Mouse (Mus musculus) right cerebral cortex, adult 18-20 months (tissue): ENCODE results near the gene Cep126.
A peak's percentile ranks its signal among the peaks of the same experiment; 100 is the strongest.

Source experiments
- DNase-seq: peaks from one replicate; pipeline ENCODE4 v3.0.0; 2022; ENCODE audit warnings: mixed read lengths

The Cep126 gene

DNA sequence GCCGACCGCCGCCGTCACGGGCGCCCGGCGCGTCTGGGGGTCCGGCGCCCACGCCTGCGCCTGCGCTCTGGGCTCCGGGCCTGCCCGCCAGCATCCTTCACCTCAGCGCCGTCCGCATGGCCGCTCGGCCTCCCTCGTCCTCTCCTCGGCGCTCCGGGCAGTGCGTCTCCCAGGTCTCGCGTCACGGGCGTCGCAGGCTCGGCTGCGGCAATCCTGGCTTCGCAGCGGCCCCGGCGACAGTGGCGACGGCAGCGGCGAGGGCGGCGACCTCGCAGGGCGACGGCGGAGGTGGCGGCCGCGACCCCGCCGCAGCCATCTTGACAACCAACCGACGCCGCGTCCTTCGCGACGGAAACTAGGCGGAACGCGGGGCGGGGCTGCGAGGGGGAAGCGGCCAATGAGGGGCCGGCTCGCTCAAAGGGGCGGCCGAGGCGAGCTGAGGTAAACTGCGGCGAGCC lies at the start of gene Cep126:
Gene Cep126 (minus strand): TSS at position 178 of the 458 bp plus-strand sequence.
- DNase-seq, result peak; percentile 86

GRCm38 (mm10) chr9:8179554-8179953 lies 45.5 kb upstream of the Cep126 start:
- no peak for DNase-seq

- DNase-seq, result peak; percentile 52
These were observed 43.0 kb upstream of the Cep126 start for GRCm38 (mm10) chr9:8177099-8177498.

DNA sequence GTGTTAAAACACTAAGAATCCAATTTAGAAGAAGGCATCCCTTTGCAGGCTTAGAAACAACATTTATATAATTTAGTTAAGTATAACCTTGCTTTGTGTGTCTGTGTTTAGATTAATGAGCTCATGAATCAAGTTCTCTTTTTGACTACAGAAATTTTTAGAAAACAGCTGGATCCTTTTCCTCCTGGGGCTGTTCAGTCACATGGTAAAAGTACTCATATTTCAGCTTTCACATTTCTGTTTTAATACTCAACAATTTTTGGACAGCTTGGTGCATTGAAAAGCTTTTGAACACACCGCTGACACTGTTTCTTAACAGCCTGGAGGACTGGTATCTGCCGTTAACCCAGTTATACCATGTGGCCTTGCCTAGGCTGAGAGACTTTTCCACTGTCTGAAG lies 22.9 kb upstream of the Cep126 start:
- no peak for DNase-seq

- no peak for DNase-seq
These were observed 5.4 kb upstream of the Cep126 start for GRCm38 (mm10) chr9:8139501-8139900.

GRCm38 (mm10) chr9:8133586-8134115 lies 443 bp downstream of the Cep126 start:
- peak; percentile 8 for DNase-seq

DNA sequence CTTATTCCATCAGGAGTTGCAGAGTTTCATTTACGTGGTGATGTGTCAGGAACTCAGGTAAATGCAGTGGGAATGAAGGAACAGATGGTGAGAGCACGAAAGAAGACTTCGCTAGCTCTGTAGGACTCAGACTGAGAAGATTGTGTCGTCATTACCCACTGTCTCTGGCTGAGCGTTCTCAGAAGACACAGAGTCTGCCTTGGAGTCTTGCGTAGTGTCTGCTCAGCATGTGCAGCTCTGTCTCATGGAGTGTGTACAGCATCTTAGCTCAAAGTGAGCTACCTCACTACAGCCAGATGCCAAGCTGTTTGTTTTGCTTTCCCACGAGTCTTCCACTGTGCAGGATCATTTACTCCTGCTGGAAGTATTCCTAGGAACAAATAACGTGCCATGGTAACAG lies 10.6 kb downstream of the Cep126 start:
- no peak for DNase-seq

GRCm38 (mm10) chr9:8114516-8114915 lies 19.6 kb downstream of the Cep126 start:
- no peak for DNase-seq

- peak; percentile 15 for DNase-seq
These were observed 31.0 kb downstream of the Cep126 start for GRCm38 (mm10) chr9:8103050-8103449.

GRCm38 (mm10) chr9:8100962-8101361 lies 33.1 kb downstream of the Cep126 start:
- DNase-seq, result no peak

- DNase-seq, result no peak
These were observed 55.2 kb downstream of the Cep126 start for GRCm38 (mm10) chr9:8078882-8079281.

- peak; percentile 25 for DNase-seq
These were observed 59.7 kb downstream of the Cep126 start for GRCm38 (mm10) chr9:8074345-8074744.

- no peak for DNase-seq
These were observed 60.8 kb downstream of the Cep126 start for GRCm38 (mm10) chr9:8073203-8073755.

DNA sequence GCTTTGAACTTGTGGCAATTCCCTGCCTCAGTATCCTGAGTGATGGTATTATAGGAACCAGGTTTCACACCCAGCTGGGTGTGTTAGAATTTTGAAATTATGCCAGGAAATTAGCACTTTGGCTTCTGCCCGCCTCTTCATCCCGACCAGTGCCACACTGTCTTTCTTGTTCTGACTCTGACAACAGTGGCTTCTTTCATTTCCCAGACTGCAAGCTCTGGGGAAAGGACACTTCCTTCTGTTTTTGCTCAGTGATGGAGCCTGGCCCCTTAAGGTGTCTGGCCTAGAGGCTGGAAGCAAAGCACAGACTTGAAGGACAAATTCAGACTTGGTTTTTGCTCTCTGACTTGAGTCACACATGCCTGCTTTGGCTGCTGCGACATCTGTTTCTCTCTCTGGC lies 74.5 kb downstream of the Cep126 start:
- no peak for DNase-seq

DNA sequence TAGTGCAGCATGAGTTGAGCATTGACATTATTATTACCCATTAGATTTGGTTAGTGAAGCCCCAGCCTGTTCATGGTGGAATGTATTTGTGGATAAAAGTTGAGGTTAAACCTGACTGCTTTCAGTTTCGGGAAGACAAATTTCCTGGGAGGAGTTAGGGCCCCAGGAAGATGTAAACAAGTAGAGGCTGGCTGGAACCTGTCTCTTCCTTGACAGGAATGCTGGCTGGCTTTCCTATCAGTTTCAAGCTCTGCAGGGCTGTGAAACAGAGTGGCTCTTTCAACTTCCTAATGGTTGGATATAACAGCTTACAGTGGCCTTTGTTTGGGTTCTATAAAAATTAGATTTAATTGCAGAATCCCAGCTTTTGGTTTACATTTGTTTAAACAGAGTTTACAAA lies 79.3 kb downstream of the Cep126 start:
- DNase-seq, result no peak

- DNase-seq, result no peak
These were observed 91.1 kb downstream of the Cep126 start for GRCm38 (mm10) chr9:8043044-8043387.

DNA sequence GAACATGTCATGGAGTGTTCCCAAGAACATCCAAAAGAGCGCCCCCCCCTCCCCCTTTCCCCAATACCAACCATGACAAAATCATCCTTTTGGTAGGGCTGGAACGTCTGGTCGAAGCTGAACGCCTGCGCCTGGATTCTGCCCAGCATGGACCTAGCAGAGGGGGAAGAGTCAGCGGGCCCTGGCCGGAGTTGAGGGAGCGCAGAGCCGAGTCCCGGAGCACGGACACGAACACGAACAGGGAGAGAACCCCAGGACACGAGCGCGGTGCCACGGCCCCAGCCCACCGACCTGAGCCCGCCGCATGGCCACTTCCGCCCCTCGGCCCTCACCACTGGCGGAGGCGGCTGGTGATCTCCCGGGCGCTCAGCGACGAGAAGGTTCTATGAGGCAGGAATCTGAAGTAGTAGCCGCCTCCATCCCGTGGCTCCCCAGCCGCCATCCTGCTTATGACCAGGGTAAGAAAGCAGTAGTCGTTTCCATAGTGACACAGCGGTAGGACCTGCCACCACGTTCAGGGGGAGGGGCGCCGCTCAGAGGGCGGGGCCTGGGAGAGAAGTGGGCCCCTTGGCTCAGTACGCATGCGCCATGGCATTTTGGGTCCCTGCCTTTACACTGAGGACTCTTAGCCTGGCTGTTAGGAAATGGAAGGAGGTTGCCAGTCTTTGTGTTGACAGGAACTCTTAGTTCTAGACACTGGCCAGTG lies 91.6 kb downstream of the Cep126 start, which contains the start of gene Cfap300:
Gene Cfap300 (minus strand): TSS at position 486 of the 706 bp plus-strand sequence.
- peak; percentile 98 for DNase-seq

DNA sequence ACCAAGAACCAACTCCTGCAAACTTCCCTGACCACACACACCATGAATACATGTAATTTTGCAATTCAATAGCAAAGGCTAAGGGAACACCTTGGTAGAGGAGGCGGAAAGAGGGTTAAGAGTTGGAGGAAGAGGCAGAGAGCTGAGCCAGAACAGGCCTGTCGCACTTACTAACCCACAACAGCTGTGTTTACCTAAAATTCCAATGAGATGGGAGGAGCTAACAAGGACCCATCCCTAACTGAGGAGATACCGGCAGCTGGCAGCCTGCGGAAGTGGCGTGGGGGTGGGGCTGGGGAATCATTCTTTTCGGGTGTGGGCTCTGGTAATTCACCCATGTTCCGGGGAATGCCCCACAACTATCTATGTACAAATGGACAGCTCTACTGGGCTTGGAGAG lies 98.5 kb downstream of the Cep126 start:
- DNase-seq, result no peak

DNA sequence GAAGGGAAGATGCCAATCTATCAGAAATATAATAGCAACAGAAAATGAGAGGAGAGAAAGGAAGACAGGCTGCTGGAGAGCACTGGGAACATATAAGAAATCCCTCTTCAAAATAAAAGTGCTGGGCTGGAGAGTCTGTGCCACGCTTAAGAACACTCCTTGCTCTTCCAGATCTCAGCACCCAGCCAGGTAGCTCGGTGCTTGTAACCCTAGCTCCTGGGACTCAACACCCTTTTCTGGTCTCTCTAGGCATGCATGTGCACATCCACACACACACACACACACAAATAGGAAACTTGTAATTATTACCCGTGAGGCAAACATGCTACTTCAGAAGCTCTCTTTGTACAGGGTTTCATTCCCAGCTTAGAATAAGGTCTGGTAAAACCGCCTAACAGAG lies 99.0 kb downstream of the Cep126 start:
- DNase-seq, result no peak

DNA sequence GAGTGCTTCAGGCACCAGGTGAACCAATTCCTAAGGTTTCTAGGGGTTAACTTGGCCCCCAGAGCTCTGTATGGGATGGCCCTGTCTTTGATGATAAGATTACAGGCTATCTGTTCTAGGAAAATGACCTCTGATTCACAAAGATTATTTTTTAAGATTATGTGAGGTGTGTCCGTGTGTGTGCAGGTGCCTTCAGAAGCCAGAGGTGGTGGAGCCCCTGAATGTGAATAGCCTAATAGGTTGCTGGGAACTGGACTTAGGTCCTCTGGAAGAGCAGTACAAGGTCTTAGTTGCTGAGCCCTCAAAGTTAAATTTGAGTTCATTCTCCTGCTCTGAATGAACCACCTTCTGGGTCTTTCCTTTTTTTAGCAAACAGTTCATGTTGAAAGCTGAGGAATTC lies 100.0 kb downstream of the Cep126 start:
- no peak for DNase-seq

DNA sequence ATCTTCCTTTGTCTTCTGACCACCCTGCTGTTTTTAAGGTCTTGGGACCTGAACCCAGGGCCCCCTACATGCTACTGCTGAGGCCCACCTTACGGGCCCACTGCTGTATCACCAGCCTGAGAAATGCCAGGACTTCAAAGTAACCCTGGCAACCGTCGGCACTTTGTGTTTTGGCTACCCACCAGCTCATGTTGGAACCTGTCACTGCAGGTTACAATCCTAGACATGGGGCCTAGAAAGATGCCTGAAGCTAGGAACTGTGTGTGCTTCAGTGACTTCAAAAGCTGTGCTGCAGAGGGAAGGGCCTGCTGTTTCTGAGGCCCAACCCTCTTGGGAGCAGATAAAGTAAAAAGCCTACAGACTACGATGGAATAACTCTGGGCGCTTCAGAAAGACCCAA lies 101.2 kb downstream of the Cep126 start:
- DNase-seq, result no peak
